Mouse (Mus musculus): Measurements from ENCODE around the gene Dlk2.

The Dlk2 gene

DNA sequence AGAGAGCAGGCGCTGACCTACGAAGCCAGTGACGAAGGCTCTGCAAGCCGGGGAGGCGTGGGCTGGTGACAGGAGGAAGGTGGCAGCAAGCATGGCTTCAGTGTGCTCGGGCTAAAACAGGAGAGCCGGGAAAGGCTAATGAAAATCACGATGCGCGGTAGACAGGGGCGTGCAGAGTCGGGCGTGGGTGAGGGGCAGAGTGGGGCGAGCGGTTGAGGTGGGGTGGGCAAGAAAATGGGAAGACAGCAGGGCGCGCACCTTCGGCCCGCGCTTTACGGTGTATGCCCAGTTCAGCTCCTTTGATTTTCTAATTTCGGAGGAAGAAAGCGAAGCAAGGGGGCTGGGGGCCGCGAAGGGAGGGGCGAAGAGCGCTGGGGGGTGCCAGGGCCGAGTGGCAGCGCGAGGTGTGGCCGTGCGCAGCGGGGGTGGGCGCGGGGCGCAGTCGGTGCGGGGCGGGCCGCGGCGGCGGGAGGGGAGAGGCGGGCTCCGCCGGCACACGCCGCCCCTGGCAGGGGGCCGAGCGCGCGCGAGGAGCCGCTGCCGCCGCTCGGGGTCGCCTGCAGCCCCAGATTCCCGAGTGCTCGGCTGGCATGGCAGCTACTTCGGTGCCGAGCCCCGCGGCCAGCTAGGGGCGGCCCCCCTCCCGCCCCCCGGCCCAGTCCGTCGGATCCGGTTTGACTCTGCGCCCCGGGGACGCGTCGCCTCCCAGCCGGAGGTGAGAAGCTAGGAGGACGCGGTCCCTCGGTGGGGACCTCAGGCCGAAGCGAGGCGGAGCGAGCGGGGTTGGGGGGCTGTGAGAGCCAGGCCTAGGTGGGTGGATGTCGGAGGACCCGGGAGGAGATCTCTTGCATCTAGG, at the start of gene Dlk2:
Gene Dlk2, plus strand, starts transcription at position 58 of the 856 bp plus-strand sequence.
- DNase-seq (ENCODE audit: low read depth, low spot score) = no peak

- peak; percentile 89 for DNase-seq (ENCODE audit: low read depth, low spot score)
Observed at GRCm38 (mm10) chr17:46247512-46248188, 49.6 kb upstream of the Dlk2 start, which contains the start of the genes Polr1c and Yipf3. Polr1c (minus strand) TSS chr17:46248054. Yipf3 (plus strand) TSS chr17:46248080.

GRCm38 (mm10) chr17:46248189-46248522, 49.1 kb upstream of the Dlk2 start:
- DNase-seq (ENCODE audit: low read depth, low spot score) = no peak

DNA sequence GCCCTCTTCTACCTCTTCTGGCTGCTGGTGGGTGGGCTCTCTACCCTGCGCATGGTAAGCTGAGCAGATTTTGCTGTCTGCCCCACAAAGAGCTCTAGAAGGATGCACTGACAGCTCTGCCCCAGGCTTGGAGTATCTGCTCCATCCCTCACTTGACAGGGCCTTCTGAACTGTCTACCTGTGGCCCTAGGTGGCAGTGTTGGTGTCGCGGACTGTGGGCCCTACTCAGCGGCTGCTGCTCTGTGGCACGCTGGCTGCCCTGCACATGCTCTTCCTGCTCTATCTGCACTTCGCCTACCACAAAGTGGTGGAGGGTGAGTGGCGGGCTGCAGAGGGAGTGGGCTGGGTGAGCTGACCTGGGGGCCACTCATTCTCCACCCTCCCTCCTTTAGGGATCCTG, 46.0 kb upstream of the Dlk2 start:
- DNase-seq (ENCODE audit: low read depth, low spot score) = no peak

GRCm38 (mm10) chr17:46252571-46253451, 44.4 kb upstream of the Dlk2 start:
- DNase-seq (ENCODE audit: low read depth, low spot score) = no peak

GRCm38 (mm10) chr17:46253452-46254084, 43.7 kb upstream of the Dlk2 start, which contains the start of gene Lrrc73:
Lrrc73 (plus strand) TSS chr17:46253531.
- peak; percentile 81 for DNase-seq (ENCODE audit: low read depth, low spot score)

DNA sequence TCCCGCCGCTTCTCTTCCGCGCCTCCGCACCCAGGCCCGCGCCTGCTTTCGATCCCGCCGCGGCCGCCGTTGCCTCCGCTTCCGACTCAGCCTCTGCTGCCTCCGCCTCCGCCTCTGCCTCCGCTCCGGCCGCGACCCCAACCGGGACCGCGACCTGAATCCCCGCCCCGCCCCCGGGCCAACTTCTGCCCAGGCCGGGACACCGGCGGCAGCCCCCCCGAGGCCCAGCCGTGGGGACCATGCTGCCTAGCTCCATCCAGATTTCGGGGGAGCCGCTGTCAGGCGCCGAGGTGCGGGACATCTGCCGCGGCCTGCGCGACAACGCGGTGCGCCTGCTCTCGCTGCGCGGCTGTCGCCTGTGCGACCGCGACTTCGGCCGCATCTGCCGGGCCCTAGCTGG, 43.1 kb upstream of the Dlk2 start:
- peak; percentile 24 for DNase-seq (ENCODE audit: low read depth, low spot score)

GRCm38 (mm10) chr17:46255147-46255546, 42.1 kb upstream of the Dlk2 start:
- no peak for DNase-seq (ENCODE audit: low read depth, low spot score)

DNA sequence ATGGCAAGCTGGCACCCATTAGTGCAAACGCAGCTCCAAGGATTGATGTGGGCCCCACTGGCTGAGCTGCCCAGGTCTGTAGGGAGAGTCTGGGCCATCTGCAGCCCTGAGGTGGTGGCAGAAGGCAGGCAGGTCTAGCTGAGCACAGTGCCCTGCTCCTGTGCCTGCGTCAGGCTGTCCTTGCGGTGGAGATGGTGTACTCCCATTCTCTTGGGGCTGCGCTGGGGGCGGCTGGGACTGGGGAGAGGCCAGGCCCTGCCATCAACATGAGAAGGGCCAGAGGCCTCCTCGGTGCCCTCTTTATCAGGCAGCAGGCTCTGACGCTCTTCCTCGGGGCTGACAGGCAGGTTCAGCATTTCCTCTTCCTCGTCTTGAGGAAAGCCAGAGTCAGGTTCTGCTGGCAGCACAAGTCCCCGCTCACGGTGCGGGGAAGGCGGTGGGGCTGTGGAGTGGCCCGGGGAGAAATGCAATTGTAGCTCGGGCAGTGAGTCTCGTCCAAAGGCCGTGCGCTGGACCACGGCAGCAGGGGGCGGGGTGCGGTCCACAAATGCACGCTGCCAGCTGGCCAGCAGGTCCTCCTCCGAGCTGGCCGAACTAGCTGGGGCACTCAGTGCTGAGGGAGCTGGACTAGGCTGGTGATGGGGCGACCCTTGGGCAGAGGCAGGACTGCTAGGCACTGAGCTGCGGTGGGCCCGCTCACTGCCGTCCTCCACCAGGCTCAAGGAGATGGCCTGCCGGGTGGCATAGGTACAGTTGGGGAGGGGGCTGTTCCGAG, 38.8 kb upstream of the Dlk2 start:
- no peak for DNase-seq (ENCODE audit: low read depth, low spot score)

DNA sequence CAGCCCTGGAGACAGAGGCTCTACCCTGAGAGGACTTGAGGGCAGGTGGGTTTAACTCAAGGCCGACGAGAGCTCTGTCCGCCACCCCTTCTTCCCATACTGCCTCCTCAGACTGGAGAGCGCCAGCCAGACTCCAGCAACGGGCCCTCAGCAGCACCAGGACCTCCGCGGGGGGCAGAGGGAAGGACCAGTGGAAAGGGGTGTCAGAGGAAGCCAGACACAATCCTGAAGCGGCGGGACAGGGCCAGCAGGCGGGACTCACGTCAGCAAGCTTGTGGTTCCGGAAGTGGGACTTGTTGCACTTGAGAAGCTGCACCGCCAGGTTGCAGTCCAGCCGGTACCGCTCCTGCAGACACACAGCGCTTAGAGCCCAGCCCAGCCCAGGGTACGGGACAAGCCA, 37.5 kb upstream of the Dlk2 start:
- DNase-seq (ENCODE audit: low read depth, low spot score) = no peak

GRCm38 (mm10) chr17:46262201-46262694, 35.0 kb upstream of the Dlk2 start:
- DNase-seq (ENCODE audit: low read depth, low spot score) = no peak

- no peak for DNase-seq (ENCODE audit: low read depth, low spot score)
Observed at GRCm38 (mm10) chr17:46265502-46265901, 31.7 kb upstream of the Dlk2 start.

DNA sequence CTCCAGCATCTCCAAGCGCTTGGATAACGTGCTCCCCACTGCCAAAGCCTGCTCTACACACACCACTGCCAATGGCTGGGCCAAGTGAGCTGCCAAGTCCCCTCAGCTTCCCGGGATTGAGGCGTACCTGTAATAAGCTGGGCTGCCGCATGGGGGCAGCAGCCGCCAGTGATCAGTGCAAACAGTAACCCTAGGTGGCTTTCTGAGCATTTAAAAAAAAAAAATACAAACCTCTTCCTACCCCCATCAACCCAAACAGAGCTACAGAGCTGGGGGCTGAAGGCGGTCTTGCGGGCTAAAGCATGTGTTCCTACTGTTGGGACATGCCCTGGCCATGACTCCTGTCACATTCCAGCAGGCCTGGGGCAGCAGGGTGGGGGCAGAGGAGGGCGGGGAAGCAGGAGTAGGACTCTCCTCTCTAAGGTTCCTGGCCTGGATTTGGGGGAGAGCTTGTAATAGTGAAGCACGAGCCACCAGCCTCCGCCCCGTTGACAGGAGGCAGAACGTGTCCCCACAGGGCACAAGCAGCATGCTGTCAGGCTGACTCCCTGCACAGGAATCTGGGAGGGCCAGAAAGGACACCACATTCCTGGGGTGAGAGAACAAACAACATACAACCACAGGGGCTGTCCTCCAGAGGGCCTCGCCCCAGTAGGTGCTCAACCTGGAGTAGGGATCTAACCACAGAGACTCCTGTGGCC, 31.2 kb upstream of the Dlk2 start:
- peak; percentile 64 for DNase-seq (ENCODE audit: low read depth, low spot score)

DNA sequence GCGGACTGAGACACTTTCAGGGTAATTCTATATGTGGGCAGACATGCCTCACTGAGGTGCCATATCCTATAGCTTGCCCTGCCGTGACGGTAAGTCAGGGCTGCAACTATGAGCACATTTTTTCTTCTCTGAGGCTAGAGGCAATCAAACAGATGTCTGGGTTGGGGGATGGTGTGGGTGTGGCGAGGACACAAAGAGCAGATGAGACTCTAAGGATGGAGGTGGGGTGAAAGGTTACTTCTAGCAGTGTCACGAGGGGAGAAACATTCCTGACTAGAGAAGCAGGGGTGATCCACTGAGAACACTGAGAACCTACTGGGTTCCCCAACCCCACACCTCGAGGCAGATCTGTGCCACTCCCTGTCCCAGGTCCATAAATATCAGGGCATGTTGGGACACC, 30.2 kb upstream of the Dlk2 start:
- no peak for DNase-seq (ENCODE audit: low read depth, low spot score)

DNA sequence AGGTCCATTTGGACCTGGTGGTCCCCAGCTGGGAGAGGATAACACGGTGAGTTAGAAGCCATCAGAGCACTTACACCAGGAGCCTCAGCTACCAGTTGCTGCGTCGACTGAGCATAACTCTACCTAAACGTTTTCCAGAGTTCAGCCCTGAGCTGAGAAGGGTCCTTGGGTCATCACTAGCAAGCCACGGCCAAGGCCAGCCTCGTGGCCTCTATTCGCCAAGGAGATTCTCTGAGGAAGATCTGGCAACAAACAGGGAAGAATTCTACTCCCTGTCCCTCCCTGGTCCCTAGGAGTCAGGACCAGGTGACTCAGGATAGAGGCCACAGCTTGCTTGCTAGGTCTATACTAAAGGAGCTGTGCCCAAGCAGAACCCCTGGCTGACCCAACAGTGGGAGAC, 29.7 kb upstream of the Dlk2 start:
- DNase-seq (ENCODE audit: low read depth, low spot score) = no peak

DNA sequence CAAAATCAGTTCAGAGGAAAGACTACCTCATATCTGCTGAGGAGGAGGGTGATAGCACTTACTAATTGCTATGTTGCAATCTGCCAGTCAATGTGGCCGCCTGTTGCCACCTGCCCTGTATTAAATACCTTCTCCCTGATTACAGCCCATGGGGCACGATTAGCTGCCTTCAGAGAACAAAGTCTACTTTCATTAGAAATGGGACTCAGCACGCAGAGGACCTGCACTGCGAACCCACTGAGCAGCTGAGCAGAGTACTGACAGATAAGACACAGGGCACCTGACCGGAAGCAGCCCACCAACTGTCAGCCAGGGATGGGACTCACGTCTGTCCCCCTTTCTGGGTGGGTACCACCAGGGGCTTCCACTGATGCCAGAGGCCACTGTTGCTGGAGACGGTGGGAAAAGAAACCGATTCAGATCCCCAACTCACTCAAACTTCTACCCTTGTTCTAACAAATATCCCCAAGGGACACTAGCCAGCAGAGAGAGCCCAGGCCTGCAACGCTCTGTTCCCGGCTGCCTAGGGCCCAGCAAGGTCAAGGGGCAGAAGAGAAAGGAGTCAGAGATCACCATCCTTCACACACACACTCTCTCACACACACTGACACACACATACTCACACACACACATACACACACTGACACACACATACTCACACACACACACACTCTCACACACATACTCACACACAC, 29.0 kb upstream of the Dlk2 start:
- DNase-seq (ENCODE audit: low read depth, low spot score) = no peak

GRCm38 (mm10) chr17:46269771-46270534, 27.3 kb upstream of the Dlk2 start:
- DNase-seq (ENCODE audit: low read depth, low spot score) = no peak

DNA sequence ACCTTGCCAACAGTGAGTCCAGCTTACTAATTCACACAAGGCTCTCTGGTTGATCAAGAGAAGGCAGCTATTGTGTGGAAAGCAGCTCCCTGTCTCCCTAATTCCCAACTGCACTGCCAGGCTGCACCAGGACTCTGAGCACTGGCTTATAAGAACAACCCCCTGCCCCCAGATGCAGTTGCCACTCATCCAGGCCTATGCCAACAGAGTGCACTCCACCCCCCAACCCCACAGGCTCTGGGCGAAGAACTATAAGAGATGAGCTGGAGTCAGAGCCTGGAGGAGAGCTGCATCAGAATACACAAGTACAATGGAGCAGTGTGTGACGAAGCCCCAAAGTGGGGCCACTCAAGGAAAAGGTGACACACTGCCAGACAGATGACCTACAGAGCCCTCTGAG, 25.2 kb upstream of the Dlk2 start:
- DNase-seq (ENCODE audit: low read depth, low spot score) = no peak

- no peak for DNase-seq (ENCODE audit: low read depth, low spot score)
Observed at GRCm38 (mm10) chr17:46272675-46273074, 24.5 kb upstream of the Dlk2 start.
